Mouse (Mus musculus) G1E-ER4 (cell line): ENCODE results near the gene Fam20a. TPM values are rescaled to one million over a fixed set of nuclear protein-coding genes. Genes with fewer than 3 reads are reported as not detected.

ENCODE experiments used
- GATA1 ChIP-seq: IDR thresholded peaks from one replicate; pipeline ENCODE4 v1.8.0; 2012; ENCODE audit warnings: low read length, inconsistent platforms
- polyA plus RNA-seq: library from polyadenylated mRNA; stranded (reverse); fragments of >175 nt; gene quantifications from 2 replicates; pipeline ENCODE4 v1.2.3, GENCODE M21; 2012

Gene Fam20a
- polyA plus RNA-seq, 1 experiment = not detected

- TF ChIP-seq GATA1 = no peak
These were observed 68.9 kb downstream of the Fam20a start for GRCm38 (mm10) chr11:109653201-109653600.

GRCm38 (mm10) chr11:109652505-109652904 lies 69.6 kb downstream of the Fam20a start:
- TF ChIP-seq GATA1 = no peak

- no peak for TF ChIP-seq GATA1
These were observed 70.5 kb downstream of the Fam20a start for GRCm38 (mm10) chr11:109651566-109652024.

GRCm38 (mm10) chr11:109650788-109651565 lies 71.1 kb downstream of the Fam20a start:
- no peak for TF ChIP-seq GATA1

GRCm38 (mm10) chr11:109649975-109650701 lies 71.9 kb downstream of the Fam20a start:
- TF ChIP-seq GATA1 = no peak

- no peak for TF ChIP-seq GATA1
These were observed 72.9 kb downstream of the Fam20a start, which contains the start of gene Prkar1a for GRCm38 (mm10) chr11:109649206-109649605. Prkar1a (plus strand) TSS chr11:109649405.

GRCm38 (mm10) chr11:109648510-109648909 lies 73.6 kb downstream of the Fam20a start:
- TF ChIP-seq GATA1 = no peak

GRCm38 (mm10) chr11:109641498-109642222 lies 80.4 kb downstream of the Fam20a start:
- TF ChIP-seq GATA1 = no peak

- no peak for TF ChIP-seq GATA1
These were observed 86.1 kb downstream of the Fam20a start for GRCm38 (mm10) chr11:109635871-109636395.

GRCm38 (mm10) chr11:109634928-109635327 lies 87.2 kb downstream of the Fam20a start:
- no peak for TF ChIP-seq GATA1

- no peak for TF ChIP-seq GATA1
These were observed 93.0 kb downstream of the Fam20a start for GRCm38 (mm10) chr11:109629021-109629521.

- TF ChIP-seq GATA1 = peak; percentile 20
These were observed 94.0 kb downstream of the Fam20a start for GRCm38 (mm10) chr11:109628099-109628498.

- TF ChIP-seq GATA1 = no peak
These were observed 94.4 kb downstream of the Fam20a start for GRCm38 (mm10) chr11:109627648-109628047.

GRCm38 (mm10) chr11:109623238-109623637 lies 98.8 kb downstream of the Fam20a start:
- TF ChIP-seq GATA1 = no peak

GRCm38 (mm10) chr11:109622518-109623037 lies 99.5 kb downstream of the Fam20a start:
- TF ChIP-seq GATA1 = peak; percentile 66
